Mouse (Mus musculus): Measurements from ENCODE around the gene Sox5. TPM values are rescaled to one million over a fixed set of nuclear protein-coding genes. Genes with fewer than 3 reads are reported as not detected.

The Sox5 gene
- polyA plus RNA-seq, 1 experiment from 2014 or later, result 54.7 TPM

DNA sequence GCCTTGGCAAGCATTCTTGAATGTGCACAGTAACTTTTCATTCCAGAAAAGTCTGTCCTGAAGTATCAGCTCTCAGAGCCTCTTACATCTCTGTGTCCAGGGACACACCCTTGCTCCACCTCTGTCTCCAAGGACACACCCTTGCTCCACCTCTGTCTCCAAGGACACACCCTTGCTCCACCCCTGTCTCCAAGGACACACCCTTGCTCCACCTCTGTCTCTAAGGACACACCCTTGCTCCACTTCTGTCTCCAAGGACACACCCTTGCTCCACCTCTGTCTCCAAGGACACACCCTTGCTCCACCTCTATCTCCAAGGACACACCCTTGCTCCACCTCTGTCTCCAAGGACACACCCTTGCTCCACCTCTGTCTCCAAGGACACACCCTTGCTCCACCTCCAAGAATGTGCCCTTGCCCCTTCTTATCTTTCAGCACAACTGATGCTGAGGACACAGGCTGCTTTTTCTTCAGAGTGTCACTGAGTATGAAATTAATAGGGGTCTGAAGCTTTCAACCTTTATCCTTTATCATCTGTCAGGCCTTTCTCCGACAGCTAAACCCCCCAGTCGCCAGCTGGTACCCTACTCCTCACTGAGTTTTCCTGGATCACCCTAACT, 452.4 kb downstream of the Sox5 start:
- H3K9ac ChIP-seq (ENCODE audit: low read length), result no peak overlapping the region
- H3K27ac ChIP-seq (replicated peaks; ENCODE audit: low read depth, low read length), result no peak overlapping the region
- ATAC-seq (ENCODE audit: insufficient number of reproducible peaks, low FRiP score, low TSS enrichment, low read depth), result no peak
- no peak overlapping the region for H3K4me3 ChIP-seq (ENCODE audit: low read depth, low read length)
- H3K27me3 ChIP-seq (ENCODE audit: control insufficient read depth, insufficient read depth, low read length), result no peaks in the 10 kb centered on the region
- no peak for DNase-seq (ENCODE audit: low spot score)
- WGBS, result 73% methylated on average over 2 of the region's 2 CpGs
- 0 out of 2 replicates have a peak, but pooled peaks cover 5% of the 10 kb centered on the region for H3K4me1 ChIP-seq (ENCODE audit: control insufficient read depth, insufficient read depth, low read length)
- no peak overlapping the region for H3K4me2 ChIP-seq (ENCODE audit: low read depth, severe bottlenecking)
- H3K9me3 ChIP-seq (ENCODE audit: control insufficient read depth, low read length), result no peaks in the 10 kb centered on the region
- H3K36me3 ChIP-seq (ENCODE audit: control insufficient read depth, insufficient read depth, low read length), result no peaks in the 10 kb centered on the region

DNA sequence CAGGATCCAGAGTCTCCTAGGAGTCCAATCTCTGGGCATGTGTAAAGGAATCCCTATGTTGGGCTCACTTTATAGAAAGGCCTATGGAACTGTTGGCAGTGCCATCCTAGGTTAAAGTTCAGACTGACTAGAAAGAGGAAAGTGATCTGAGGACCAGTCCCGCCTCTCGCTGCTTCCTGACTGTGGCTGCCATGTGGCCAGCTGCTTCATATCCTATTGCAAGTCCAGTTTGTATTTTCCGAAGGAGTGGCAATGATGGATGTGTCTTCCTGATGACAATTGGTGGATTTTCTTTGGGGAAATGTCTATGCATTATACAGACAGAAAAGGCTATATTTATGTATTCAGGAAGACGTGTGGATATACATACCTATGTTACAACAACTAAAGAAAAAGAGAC, 453.0 kb downstream of the Sox5 start:
- Histone ChIP-seq H3K27ac (replicated peaks; ENCODE audit: low read depth, low read length) (no peak overlapping the region), H3K4me1 (ENCODE audit: control insufficient read depth, insufficient read depth, low read length) (0 out of 2 replicates have a peak, but pooled peaks cover 5% of the 10 kb centered on the region), H3K4me2 (ENCODE audit: low read depth, severe bottlenecking) (no peak overlapping the region), H3K9me3 (ENCODE audit: control insufficient read depth, low read length) (no peaks in the 10 kb centered on the region), H3K4me3 (ENCODE audit: low read depth, low read length) (no peak overlapping the region), H3K36me3 (ENCODE audit: control insufficient read depth, insufficient read depth, low read length) (no peaks in the 10 kb centered on the region), H3K9ac (ENCODE audit: low read length) (no peak overlapping the region), H3K27me3 (ENCODE audit: control insufficient read depth, insufficient read depth, low read length) (no peaks in the 10 kb centered on the region)
- ATAC-seq (ENCODE audit: insufficient number of reproducible peaks, low FRiP score, low TSS enrichment, low read depth), result no peak
- no peak for DNase-seq (ENCODE audit: low spot score)
- WGBS, result 81% methylated on average over 4 of the region's 4 CpGs

DNA sequence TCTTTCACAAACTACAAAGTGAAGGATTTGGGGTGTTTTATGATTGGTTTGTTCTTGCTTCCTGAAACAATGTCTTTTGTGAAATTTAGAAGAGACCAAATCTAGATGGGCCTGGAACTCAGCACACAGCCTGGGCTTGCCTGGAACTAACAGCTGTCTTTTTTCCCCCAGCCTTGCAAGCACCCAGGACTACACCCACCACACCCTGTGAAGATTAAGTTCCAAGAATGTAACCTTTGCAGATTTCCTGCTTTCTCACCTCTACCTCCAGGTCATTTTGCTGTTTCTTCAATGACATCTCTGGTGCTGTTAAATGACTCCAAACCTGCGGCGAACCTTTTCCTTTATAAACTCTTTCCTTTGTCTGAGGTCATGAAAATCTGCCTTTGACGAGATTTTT, 455.0 kb downstream of the Sox5 start:
- no peak overlapping the region for H3K9ac ChIP-seq (ENCODE audit: low read length)
- H3K36me3 ChIP-seq (ENCODE audit: control insufficient read depth, insufficient read depth, low read length), result no peaks in the 10 kb centered on the region
- H3K4me1 ChIP-seq (ENCODE audit: control insufficient read depth, insufficient read depth, low read length), result 0 out of 2 replicates have a peak, but pooled peaks cover 5% of the 10 kb centered on the region
- 69% methylated on average over 3 of the region's 3 CpGs for WGBS
- ATAC-seq (ENCODE audit: insufficient number of reproducible peaks, low FRiP score, low TSS enrichment, low read depth) (no peak), DNase-seq (ENCODE audit: low spot score) (no peak)
- no peaks in the 10 kb centered on the region for H3K9me3 ChIP-seq (ENCODE audit: control insufficient read depth, low read length)
- no peak overlapping the region for H3K27ac ChIP-seq (replicated peaks; ENCODE audit: low read depth, low read length)
- no peak overlapping the region for H3K4me2 ChIP-seq (ENCODE audit: low read depth, severe bottlenecking)
- H3K27me3 ChIP-seq (ENCODE audit: control insufficient read depth, insufficient read depth, low read length), result no peaks in the 10 kb centered on the region
- no peak overlapping the region for H3K4me3 ChIP-seq (ENCODE audit: low read depth, low read length)

DNA sequence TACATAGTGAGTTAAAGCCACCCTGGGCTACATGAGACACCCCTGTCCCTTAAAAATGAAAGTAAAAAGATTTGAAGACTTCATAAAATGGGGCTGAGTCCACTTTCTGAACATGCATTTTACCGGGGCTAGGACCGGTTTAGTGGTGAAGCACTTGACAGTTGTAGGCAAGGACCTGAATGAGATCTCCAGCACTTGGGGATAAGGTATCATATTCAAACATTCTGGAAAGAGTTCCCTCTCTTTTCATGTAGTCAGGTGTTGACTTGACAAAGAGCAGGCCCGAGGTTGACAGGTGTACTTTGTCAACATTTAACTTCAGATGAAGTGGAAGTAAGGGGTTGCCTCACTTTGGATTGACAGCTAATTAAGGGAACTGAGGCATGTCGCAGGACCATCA, 458.4 kb downstream of the Sox5 start:
- Histone ChIP-seq H3K4me2 (ENCODE audit: low read depth, severe bottlenecking) (no peak overlapping the region), H3K9ac (ENCODE audit: low read length) (no peak overlapping the region), H3K4me3 (ENCODE audit: low read depth, low read length) (no peak overlapping the region), H3K27me3 (ENCODE audit: control insufficient read depth, insufficient read depth, low read length) (no peaks in the 10 kb centered on the region), H3K4me1 (ENCODE audit: control insufficient read depth, insufficient read depth, low read length) (peaks cover 7% of the 10 kb centered on the region; the same call in 1 of the 2 replicates), H3K9me3 (ENCODE audit: control insufficient read depth, low read length) (no peaks in the 10 kb centered on the region), H3K36me3 (ENCODE audit: control insufficient read depth, insufficient read depth, low read length) (no peaks in the 10 kb centered on the region), H3K27ac (replicated peaks; ENCODE audit: low read depth, low read length) (no peak overlapping the region)
- no peak for ATAC-seq (ENCODE audit: insufficient number of reproducible peaks, low FRiP score, low TSS enrichment, low read depth)
- DNase-seq (ENCODE audit: low spot score), result no peak
- 80% methylated on average over 4 of the region's 4 CpGs for WGBS

DNA sequence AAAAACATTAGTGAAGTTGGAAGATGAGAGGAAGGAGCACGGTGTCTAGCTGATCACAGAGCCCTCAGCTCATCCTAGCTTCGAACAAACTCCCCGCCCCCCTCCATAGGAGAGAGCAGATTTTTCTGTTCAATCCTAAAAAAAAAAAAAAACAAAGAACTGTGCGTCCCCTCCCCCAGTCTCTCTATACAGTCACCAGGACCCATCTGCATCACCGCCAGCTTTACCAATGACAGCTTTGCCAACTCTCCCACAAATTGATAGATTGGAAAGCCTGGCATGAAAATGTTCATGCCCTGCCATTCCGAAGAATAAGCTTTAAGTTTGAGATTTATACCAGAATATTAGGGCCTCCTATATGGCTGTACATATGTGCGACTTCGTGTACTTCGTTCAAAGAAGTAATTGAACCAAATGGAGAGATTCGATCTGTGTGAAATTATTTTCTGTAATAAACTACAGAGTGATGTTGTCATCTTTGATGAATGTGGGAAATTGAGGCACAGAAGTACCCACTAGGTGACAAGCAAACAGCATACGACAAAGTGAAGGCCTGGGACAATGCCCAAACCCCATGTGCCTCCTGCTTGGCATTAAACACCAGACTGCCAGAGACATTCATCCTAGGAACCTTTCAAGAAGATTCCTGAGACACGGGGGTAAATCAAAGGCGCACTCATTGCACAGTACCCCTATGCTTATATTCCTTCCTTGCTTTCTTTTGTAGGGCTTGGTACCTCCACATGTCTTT, 459.3 kb downstream of the Sox5 start:
- Histone ChIP-seq H3K4me3 (ENCODE audit: low read depth, low read length) (no peak overlapping the region), H3K27me3 (ENCODE audit: control insufficient read depth, insufficient read depth, low read length) (no peaks in the 10 kb centered on the region), H3K9ac (ENCODE audit: low read length) (no peak overlapping the region), H3K4me1 (ENCODE audit: control insufficient read depth, insufficient read depth, low read length) (peaks cover 8% of the 10 kb centered on the region; the same call in 1 of the 2 replicates), H3K9me3 (ENCODE audit: control insufficient read depth, low read length) (no peaks in the 10 kb centered on the region), H3K4me2 (ENCODE audit: low read depth, severe bottlenecking) (no peak overlapping the region), H3K27ac (replicated peaks; ENCODE audit: low read depth, low read length) (no peak overlapping the region), H3K36me3 (ENCODE audit: control insufficient read depth, insufficient read depth, low read length) (no peaks in the 10 kb centered on the region)
- DNase-seq (ENCODE audit: low spot score), result no peak
- ATAC-seq (ENCODE audit: insufficient number of reproducible peaks, low FRiP score, low TSS enrichment, low read depth), result no peak
- WGBS, result 95% methylated on average over 13 of the region's 13 CpGs

DNA sequence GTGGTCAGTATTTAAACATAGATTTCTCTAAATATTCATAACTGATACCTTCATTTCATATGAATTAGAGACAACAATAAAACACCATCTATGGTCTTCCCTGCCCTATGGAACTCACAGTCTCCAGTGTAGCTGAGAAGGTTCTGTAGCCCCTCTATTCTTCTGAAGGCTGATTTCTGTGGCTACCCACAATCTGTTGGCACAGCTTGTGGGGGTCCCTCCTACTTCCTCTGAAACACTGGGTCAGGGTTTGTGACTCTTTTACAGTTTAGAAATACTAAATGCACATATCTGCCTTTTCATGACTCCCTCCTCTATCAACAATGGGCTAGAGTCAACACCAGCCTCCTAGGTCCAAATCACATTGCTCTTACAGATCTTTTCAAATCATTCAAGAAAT, 461.4 kb downstream of the Sox5 start:
- no peak overlapping the region for H3K9ac ChIP-seq (ENCODE audit: low read length)
- H3K36me3 ChIP-seq (ENCODE audit: control insufficient read depth, insufficient read depth, low read length), result no peaks in the 10 kb centered on the region
- no peak overlapping the region for H3K4me2 ChIP-seq (ENCODE audit: low read depth, severe bottlenecking)
- H3K4me1 ChIP-seq (ENCODE audit: control insufficient read depth, insufficient read depth, low read length), result peaks cover 3% of the 10 kb centered on the region; the same call in 1 of the 2 replicates
- H3K27ac ChIP-seq (replicated peaks; ENCODE audit: low read depth, low read length), result no peak overlapping the region
- ATAC-seq (ENCODE audit: insufficient number of reproducible peaks, low FRiP score, low TSS enrichment, low read depth) (no peak), DNase-seq (ENCODE audit: low spot score) (no peak)
- H3K4me3 ChIP-seq (ENCODE audit: low read depth, low read length), result no peak overlapping the region
- no peaks in the 10 kb centered on the region for H3K27me3 ChIP-seq (ENCODE audit: control insufficient read depth, insufficient read depth, low read length)
- H3K9me3 ChIP-seq (ENCODE audit: control insufficient read depth, low read length), result no peaks in the 10 kb centered on the region

DNA sequence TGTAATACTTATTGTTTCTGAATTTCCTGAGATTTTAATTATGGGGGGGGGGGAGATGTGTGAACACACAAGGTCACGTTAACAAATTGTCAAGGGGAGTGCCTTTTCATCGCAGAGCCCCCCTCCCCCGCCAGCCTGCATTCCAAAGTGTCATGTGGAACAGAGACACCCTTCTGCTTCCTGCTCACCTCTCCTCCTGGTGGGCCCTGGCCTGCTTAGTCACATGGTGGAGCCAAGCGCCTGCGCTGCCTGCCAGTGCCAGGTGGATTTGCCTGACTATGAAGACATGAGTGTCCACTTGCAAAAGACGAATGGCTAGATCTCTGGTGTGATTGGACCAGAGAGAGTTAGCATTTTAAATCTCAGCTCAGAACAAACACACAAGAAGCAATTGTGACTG, 462.1 kb downstream of the Sox5 start:
- Histone ChIP-seq H3K9ac (ENCODE audit: low read length) (no peak overlapping the region), H3K4me1 (ENCODE audit: control insufficient read depth, insufficient read depth, low read length) (peaks cover 3% of the 10 kb centered on the region; the same call in 1 of the 2 replicates), H3K36me3 (ENCODE audit: control insufficient read depth, insufficient read depth, low read length) (no peaks in the 10 kb centered on the region), H3K4me3 (ENCODE audit: low read depth, low read length) (no peak overlapping the region), H3K9me3 (ENCODE audit: control insufficient read depth, low read length) (no peaks in the 10 kb centered on the region), H3K4me2 (ENCODE audit: low read depth, severe bottlenecking) (no peak overlapping the region), H3K27ac (replicated peaks; ENCODE audit: low read depth, low read length) (no peak overlapping the region), H3K27me3 (ENCODE audit: control insufficient read depth, insufficient read depth, low read length) (no peaks in the 10 kb centered on the region)
- WGBS, result 74% methylated on average over 6 of the region's 6 CpGs
- peak; percentile 45 for DNase-seq (ENCODE audit: low spot score)
- ATAC-seq (ENCODE audit: insufficient number of reproducible peaks, low FRiP score, low TSS enrichment, low read depth), result no peak

DNA sequence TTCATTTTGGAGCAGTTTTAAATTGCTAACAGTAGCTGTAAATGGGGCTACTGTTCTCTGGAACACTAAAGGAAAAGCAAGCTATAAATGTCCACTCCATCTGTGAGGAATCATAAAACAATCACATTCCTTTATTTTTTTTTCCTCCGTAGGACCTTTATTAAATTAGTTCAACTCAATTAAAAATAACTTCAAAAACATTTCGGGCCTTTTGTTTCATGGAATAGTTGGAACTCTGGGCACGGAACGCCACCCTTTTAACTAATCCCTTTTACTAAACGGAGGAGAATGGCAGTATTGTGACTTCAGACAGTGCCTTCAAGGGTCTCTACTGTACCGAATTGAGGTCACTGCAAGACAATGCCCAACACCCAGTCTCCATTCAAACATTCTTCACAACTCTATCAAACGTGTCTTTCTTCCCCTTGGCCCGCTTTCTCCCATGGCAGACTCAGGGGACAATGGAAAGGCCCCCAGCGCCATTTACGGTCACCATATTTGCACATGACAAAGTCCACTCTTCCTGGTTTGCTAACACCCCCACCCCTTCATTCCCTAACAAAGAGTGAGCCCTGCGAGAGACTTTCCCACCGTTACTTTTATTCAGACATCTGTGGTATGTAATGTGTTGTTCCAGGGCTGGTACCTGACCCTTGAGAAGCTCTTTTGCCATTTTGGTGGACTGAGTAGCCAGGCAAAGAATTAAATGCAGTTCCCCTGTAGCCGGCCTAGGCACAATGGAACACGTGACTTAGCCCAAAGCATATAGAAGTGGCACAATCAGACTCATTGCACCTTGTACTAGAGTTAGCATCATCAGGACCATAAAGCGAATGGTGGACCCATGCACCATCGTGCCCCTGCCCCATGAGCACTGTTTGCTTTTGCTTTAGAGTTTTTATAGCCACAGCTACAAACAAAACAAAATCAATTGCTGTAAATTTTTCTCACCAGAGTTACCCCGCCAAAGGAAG, 468.7 kb downstream of the Sox5 start:
- 53% methylated on average over 17 of the region's 17 CpGs for WGBS
- Histone ChIP-seq H3K4me3 (ENCODE audit: low read depth, low read length) (no peak overlapping the region), H3K4me2 (ENCODE audit: low read depth, severe bottlenecking) (no peak overlapping the region), H3K27ac (replicated peaks; ENCODE audit: low read depth, low read length) (peak overlapping the region; percentile 72), H3K9ac (ENCODE audit: low read length) (no peak overlapping the region), H3K4me1 (ENCODE audit: control insufficient read depth, insufficient read depth, low read length) (peaks cover 10% of the 10 kb centered on the region), H3K27me3 (ENCODE audit: control insufficient read depth, insufficient read depth, low read length) (no peaks in the 10 kb centered on the region), H3K9me3 (ENCODE audit: control insufficient read depth, low read length) (no peaks in the 10 kb centered on the region), H3K36me3 (ENCODE audit: control insufficient read depth, insufficient read depth, low read length) (no peaks in the 10 kb centered on the region)
- ATAC-seq (ENCODE audit: insufficient number of reproducible peaks, low FRiP score, low TSS enrichment, low read depth), result 0 out of 2 replicates have a peak, but pooled peaks have one; percentile 48
- DNase-seq (ENCODE audit: low spot score), result peak; percentile 53

Data from limb, embryonic 11.5 days (tissue).